Mouse (Mus musculus): ENCODE measurements around the gene Actg2. TPM values are rescaled to one million over a fixed set of nuclear protein-coding genes. Genes with fewer than 3 reads are reported as not detected.
A peak's percentile ranks its signal among the peaks of the same experiment; 100 is the strongest.

The Actg2 gene
- polyA plus RNA-seq, 1 experiment from 2014 or later: 2.3 TPM

- no peaks in the 10 kb centered on the region for H3K9me3 ChIP-seq (ENCODE audit: control insufficient read depth, low read length)
- no peaks in the 10 kb centered on the region for H3K4me1 ChIP-seq (ENCODE audit: control insufficient read depth, insufficient read depth, low read length)
- H3K4me2 ChIP-seq (ENCODE audit: low read length): no peak overlapping the region
- H3K9ac ChIP-seq (replicated peaks; ENCODE audit: low read length): no peak overlapping the region
- H3K27ac ChIP-seq (replicated peaks; ENCODE audit: low read depth, low read length): no peak overlapping the region
- H3K36me3 ChIP-seq (ENCODE audit: control insufficient read depth, insufficient read depth, low read length): peaks cover 54% of the 10 kb centered on the region
- 73% methylated on average over 2 of the region's 2 CpGs for WGBS
- no peak for DNase-seq
- ATAC-seq (ENCODE audit: low FRiP score, low TSS enrichment): no peak
- no peaks in the 10 kb centered on the region for H3K27me3 ChIP-seq (ENCODE audit: control insufficient read depth, insufficient read depth, low read length)
- H3K4me3 ChIP-seq (replicated peaks; ENCODE audit: low read depth, low read length): no peak overlapping the region
Observed at GRCm38 (mm10) chr6:83479193-83479592, 56.9 kb downstream of the Actg2 start.

GRCm38 (mm10) chr6:83478628-83479027 is 57.4 kb downstream of the Actg2 start:
- Histone ChIP-seq H3K27me3 (ENCODE audit: control insufficient read depth, insufficient read depth, low read length) (no peaks in the 10 kb centered on the region), H3K9me3 (ENCODE audit: control insufficient read depth, low read length) (no peaks in the 10 kb centered on the region), H3K4me1 (ENCODE audit: control insufficient read depth, insufficient read depth, low read length) (no peaks in the 10 kb centered on the region), H3K4me2 (ENCODE audit: low read length) (no peak overlapping the region), H3K4me3 (replicated peaks; ENCODE audit: low read depth, low read length) (no peak overlapping the region), H3K27ac (replicated peaks; ENCODE audit: low read depth, low read length) (no peak overlapping the region), H3K9ac (replicated peaks; ENCODE audit: low read length) (no peak overlapping the region), H3K36me3 (ENCODE audit: control insufficient read depth, insufficient read depth, low read length) (peaks cover 49% of the 10 kb centered on the region)
- 95% methylated on average over 7 of the region's 7 CpGs for WGBS
- ATAC-seq (ENCODE audit: low FRiP score, low TSS enrichment) (no peak), DNase-seq (no peak)

DNA sequence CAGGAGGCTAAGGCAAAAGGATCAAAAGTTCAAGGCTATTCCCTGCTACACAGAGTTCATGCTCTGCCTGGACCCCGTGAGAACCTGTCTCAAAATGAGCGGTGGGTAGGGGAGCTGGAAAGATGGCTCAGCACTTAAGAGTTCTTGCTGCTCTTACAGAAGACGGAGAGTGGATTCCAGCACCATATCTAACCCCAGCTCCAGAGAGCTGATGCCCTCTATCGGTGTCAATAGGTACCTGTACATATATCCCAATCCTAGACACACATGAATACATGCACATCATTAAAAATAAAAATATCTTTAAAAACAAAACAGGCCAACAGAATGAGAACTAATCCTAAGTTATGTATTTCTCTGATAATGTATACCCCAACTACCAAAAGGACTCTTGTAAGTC is 57.8 kb downstream of the Actg2 start:
- no peak overlapping the region for H3K4me3 ChIP-seq (replicated peaks; ENCODE audit: low read depth, low read length)
- H3K36me3 ChIP-seq (ENCODE audit: control insufficient read depth, insufficient read depth, low read length): peaks cover 48% of the 10 kb centered on the region
- DNase-seq (peak; percentile 25), ATAC-seq (ENCODE audit: low FRiP score, low TSS enrichment) (no peak)
- H3K9ac ChIP-seq (replicated peaks; ENCODE audit: low read length): no peak overlapping the region
- no peak overlapping the region for H3K4me2 ChIP-seq (ENCODE audit: low read length)
- H3K27ac ChIP-seq (replicated peaks; ENCODE audit: low read depth, low read length): no peak overlapping the region
- H3K9me3 ChIP-seq (ENCODE audit: control insufficient read depth, low read length): no peaks in the 10 kb centered on the region
- H3K4me1 ChIP-seq (ENCODE audit: control insufficient read depth, insufficient read depth, low read length): no peaks in the 10 kb centered on the region
- H3K27me3 ChIP-seq (ENCODE audit: control insufficient read depth, insufficient read depth, low read length): no peaks in the 10 kb centered on the region
- 77% methylated on average over 4 of the region's 4 CpGs for WGBS

GRCm38 (mm10) chr6:83475431-83475830 is 60.6 kb downstream of the Actg2 start:
- no peak for DNase-seq

GRCm38 (mm10) chr6:83473240-83473639 is 62.8 kb downstream of the Actg2 start:
- Histone ChIP-seq H3K27ac (replicated peaks; ENCODE audit: low read depth, low read length) (no peak overlapping the region), H3K4me1 (ENCODE audit: control insufficient read depth, insufficient read depth, low read length) (no peaks in the 10 kb centered on the region), H3K9ac (replicated peaks; ENCODE audit: low read length) (no peak overlapping the region), H3K4me3 (replicated peaks; ENCODE audit: low read depth, low read length) (no peak overlapping the region), H3K9me3 (ENCODE audit: control insufficient read depth, low read length) (no peaks in the 10 kb centered on the region), H3K36me3 (ENCODE audit: control insufficient read depth, insufficient read depth, low read length) (no peaks in the 10 kb centered on the region; the same call in 1 of the 2 replicates), H3K27me3 (ENCODE audit: control insufficient read depth, insufficient read depth, low read length) (no peaks in the 10 kb centered on the region), H3K4me2 (ENCODE audit: low read length) (no peak overlapping the region)
- ATAC-seq (ENCODE audit: low FRiP score, low TSS enrichment) (no peak), DNase-seq (no peak)
- WGBS: 89% methylated on average over 9 of the region's 9 CpGs

More at GRCm38 (mm10) chr6:83475431-83475830, 60.6 kb downstream of the Actg2 start:
- H3K27me3 ChIP-seq (ENCODE audit: control insufficient read depth, insufficient read depth, low read length): no peaks in the 10 kb centered on the region
- 83% methylated on average over 7 of the region's 7 CpGs for WGBS
- peaks cover 20% of the 10 kb centered on the region for H3K36me3 ChIP-seq (ENCODE audit: control insufficient read depth, insufficient read depth, low read length)
- no peaks in the 10 kb centered on the region for H3K4me1 ChIP-seq (ENCODE audit: control insufficient read depth, insufficient read depth, low read length)
- H3K4me3 ChIP-seq (replicated peaks; ENCODE audit: low read depth, low read length): no peak overlapping the region
- H3K9me3 ChIP-seq (ENCODE audit: control insufficient read depth, low read length): no peaks in the 10 kb centered on the region
- no peak overlapping the region for H3K9ac ChIP-seq (replicated peaks; ENCODE audit: low read length)
- H3K27ac ChIP-seq (replicated peaks; ENCODE audit: low read depth, low read length): no peak overlapping the region
- no peak for ATAC-seq (ENCODE audit: low FRiP score, low TSS enrichment)
- no peak overlapping the region for H3K4me2 ChIP-seq (ENCODE audit: low read length)

GRCm38 (mm10) chr6:83471739-83472138 is 64.3 kb downstream of the Actg2 start:
- WGBS: 90% methylated on average over 7 of the region's 7 CpGs
- no peak overlapping the region for H3K9ac ChIP-seq (replicated peaks; ENCODE audit: low read length)
- ATAC-seq (ENCODE audit: low FRiP score, low TSS enrichment): no peak

DNA sequence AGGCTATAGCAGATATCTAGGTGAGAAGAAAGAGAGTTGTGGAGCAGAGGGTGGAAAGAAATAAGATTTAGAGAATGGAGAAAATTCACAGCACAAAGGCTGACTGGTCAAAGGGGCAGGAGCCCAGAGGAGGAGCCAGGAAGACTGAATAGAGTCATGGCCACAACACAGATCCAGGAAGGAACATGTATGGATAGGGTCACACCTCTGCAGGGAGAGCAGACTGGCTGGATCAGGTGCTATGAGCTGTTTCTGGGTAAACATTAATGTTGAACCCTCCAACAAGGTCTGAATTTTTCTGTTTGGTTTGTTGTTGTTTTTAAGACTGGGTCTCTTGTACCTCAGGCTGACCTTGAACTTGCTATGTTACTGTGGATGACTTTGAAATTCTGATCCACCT is 72.1 kb downstream of the Actg2 start:
- no peaks in the 10 kb centered on the region for H3K36me3 ChIP-seq (ENCODE audit: control insufficient read depth, insufficient read depth, low read length)
- no peak overlapping the region for H3K9ac ChIP-seq (replicated peaks; ENCODE audit: low read length)
- H3K9me3 ChIP-seq (ENCODE audit: control insufficient read depth, low read length): no peaks in the 10 kb centered on the region
- H3K27ac ChIP-seq (replicated peaks; ENCODE audit: low read depth, low read length): no peak overlapping the region
- H3K4me3 ChIP-seq (replicated peaks; ENCODE audit: low read depth, low read length): no peak overlapping the region
- no peak for DNase-seq
- H3K27me3 ChIP-seq (ENCODE audit: control insufficient read depth, insufficient read depth, low read length): no peaks in the 10 kb centered on the region
- no peaks in the 10 kb centered on the region for H3K4me1 ChIP-seq (ENCODE audit: control insufficient read depth, insufficient read depth, low read length)
- no peak overlapping the region for H3K4me2 ChIP-seq (ENCODE audit: low read length)
- ATAC-seq (ENCODE audit: low FRiP score, low TSS enrichment): no peak

More at GRCm38 (mm10) chr6:83471739-83472138, 64.3 kb downstream of the Actg2 start:
- Histone ChIP-seq H3K4me1 (ENCODE audit: control insufficient read depth, insufficient read depth, low read length) (no peaks in the 10 kb centered on the region), H3K9me3 (ENCODE audit: control insufficient read depth, low read length) (no peaks in the 10 kb centered on the region), H3K27ac (replicated peaks; ENCODE audit: low read depth, low read length) (no peak overlapping the region), H3K27me3 (ENCODE audit: control insufficient read depth, insufficient read depth, low read length) (no peaks in the 10 kb centered on the region), H3K4me3 (replicated peaks; ENCODE audit: low read depth, low read length) (no peak overlapping the region), H3K4me2 (ENCODE audit: low read length) (no peak overlapping the region), H3K36me3 (ENCODE audit: control insufficient read depth, insufficient read depth, low read length) (no peaks in the 10 kb centered on the region)
- no peak for DNase-seq

Other genes with a start within 250 kb of the Actg2 start
- gene Mthfd2, start 210.4 kb downstream of the Actg2 start, polyA plus RNA-seq (2014; fragmentation: Nextera tagmentation; extraction: Ambion mirVana): 27.0 and 31.3 TPM in 2 replicates
- 14.7 and 32.5 TPM in 2 replicates for gene Mob1a, start 210.2 kb downstream of the Actg2 start, polyA plus RNA-seq (2014; fragmentation: Nextera tagmentation; extraction: Ambion mirVana)
- gene Bola3, start 187.1 kb downstream of the Actg2 start, polyA plus RNA-seq (2014; fragmentation: Nextera tagmentation; extraction: Ambion mirVana): 54.5 and 61.1 TPM in 2 replicates
- gene Tet3, start 77.2 kb downstream of the Actg2 start, polyA plus RNA-seq (2014; fragmentation: Nextera tagmentation; extraction: Ambion mirVana): 50.0 and 56.0 TPM in 2 replicates
- gene Dguok, start 29.3 kb downstream of the Actg2 start, polyA plus RNA-seq (2014; fragmentation: Nextera tagmentation; extraction: Ambion mirVana): 66.6 and 68.5 TPM in 2 replicates
- gene Stambp, start 36.5 kb upstream of the Actg2 start, polyA plus RNA-seq (2014; fragmentation: Nextera tagmentation; extraction: Ambion mirVana): 63.6 and 64.4 TPM in 2 replicates
- gene Clec4f, start 119.9 kb upstream of the Actg2 start, polyA plus RNA-seq (2014; fragmentation: Nextera tagmentation; extraction: Ambion mirVana): 0.25 TPM in 1 of 2 replicates, not detected in the other
- not detected in 2 replicates for gene Cd207, start 141.6 kb upstream of the Actg2 start, polyA plus RNA-seq (2014; fragmentation: Nextera tagmentation; extraction: Ambion mirVana)
- gene Vax2, start 175.0 kb upstream of the Actg2 start, polyA plus RNA-seq (2014; fragmentation: Nextera tagmentation; extraction: Ambion mirVana): 0.22 TPM in 1 of 2 replicates, not detected in the other
- gene Atp6v1b1, start 206.7 kb upstream of the Actg2 start, polyA plus RNA-seq (2014; fragmentation: Nextera tagmentation; extraction: Ambion mirVana): 0.18 TPM in 1 of 2 replicates, not detected in the other
- 0.19 and 0.37 TPM in 2 replicates for gene Ankrd53, start 226.4 kb upstream of the Actg2 start, polyA plus RNA-seq (2014; fragmentation: Nextera tagmentation; extraction: Ambion mirVana)
- gene Tex261, start 239.5 kb upstream of the Actg2 start, polyA plus RNA-seq (2014; fragmentation: Nextera tagmentation; extraction: Ambion mirVana): 59.0 and 62.3 TPM in 2 replicates

Measured in midbrain, embryonic 14.5 days (tissue).